Mouse (Mus musculus): ENCODE results near the gene Cdcp2. TPM values are rescaled to one million over a fixed set of nuclear protein-coding genes. Genes with fewer than 3 reads are reported as not detected.
A peak's percentile ranks its signal among the peaks of the same experiment; 100 is the strongest.
"Not testable (repeated sequence)": the region's sequence is repeated elsewhere in the genome, so short reads cannot be mapped to it uniquely, and the experiment has no call there.

Gene Cdcp2
- polyA plus RNA-seq, 1 experiment from 2014 or later = not detected

DNA sequence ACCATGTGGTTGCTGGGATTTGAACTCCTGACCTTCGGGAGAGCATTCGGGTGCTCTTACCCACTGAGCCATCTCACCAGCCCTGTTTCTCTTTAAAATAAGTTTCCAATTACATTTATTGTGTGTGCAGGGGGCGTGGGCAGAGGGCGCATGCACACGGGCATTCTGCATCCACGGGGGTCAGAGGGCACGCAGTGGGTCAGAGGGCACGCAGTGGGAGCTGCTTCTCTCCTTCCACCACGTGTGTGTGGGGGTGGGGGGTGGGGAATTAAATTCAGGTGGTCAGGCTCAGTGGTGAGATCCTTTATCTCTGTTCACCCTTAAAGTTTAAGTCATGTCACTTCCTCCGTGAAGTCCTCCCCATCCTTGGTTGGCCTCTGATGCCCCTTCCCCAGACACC, 1.7 kb downstream of the Cdcp2 start:
- Histone ChIP-seq H3K9ac (replicated peaks; ENCODE audit: low read depth, low read length) (no peak overlapping the region), H3K27ac (ENCODE audit: low read length) (no peak overlapping the region), H3K27me3 (ENCODE audit: control insufficient read depth, insufficient read depth, low read length) (no peaks in the 10 kb centered on the region), H3K4me1 (ENCODE audit: control insufficient read depth, insufficient read depth, low read length) (0 out of 2 replicates have a peak, but pooled peaks cover 4% of the 10 kb centered on the region), H3K4me3 (ENCODE audit: low read depth, low read length) (no peak overlapping the region), H3K4me2 (replicated peaks; ENCODE audit: low read depth, low read length) (no peak overlapping the region), H3K9me3 (ENCODE audit: control insufficient read depth, low read depth, low read length) (no peaks in the 10 kb centered on the region), H3K36me3 (ENCODE audit: control insufficient read depth, insufficient read depth, low read length) (no peaks in the 10 kb centered on the region)
- WGBS = 77% methylated on average over 10 of the region's 10 CpGs
- ATAC-seq (ENCODE audit: insufficient number of reproducible peaks, insufficient read depth, low FRiP score, low read depth) = no peak

DNA sequence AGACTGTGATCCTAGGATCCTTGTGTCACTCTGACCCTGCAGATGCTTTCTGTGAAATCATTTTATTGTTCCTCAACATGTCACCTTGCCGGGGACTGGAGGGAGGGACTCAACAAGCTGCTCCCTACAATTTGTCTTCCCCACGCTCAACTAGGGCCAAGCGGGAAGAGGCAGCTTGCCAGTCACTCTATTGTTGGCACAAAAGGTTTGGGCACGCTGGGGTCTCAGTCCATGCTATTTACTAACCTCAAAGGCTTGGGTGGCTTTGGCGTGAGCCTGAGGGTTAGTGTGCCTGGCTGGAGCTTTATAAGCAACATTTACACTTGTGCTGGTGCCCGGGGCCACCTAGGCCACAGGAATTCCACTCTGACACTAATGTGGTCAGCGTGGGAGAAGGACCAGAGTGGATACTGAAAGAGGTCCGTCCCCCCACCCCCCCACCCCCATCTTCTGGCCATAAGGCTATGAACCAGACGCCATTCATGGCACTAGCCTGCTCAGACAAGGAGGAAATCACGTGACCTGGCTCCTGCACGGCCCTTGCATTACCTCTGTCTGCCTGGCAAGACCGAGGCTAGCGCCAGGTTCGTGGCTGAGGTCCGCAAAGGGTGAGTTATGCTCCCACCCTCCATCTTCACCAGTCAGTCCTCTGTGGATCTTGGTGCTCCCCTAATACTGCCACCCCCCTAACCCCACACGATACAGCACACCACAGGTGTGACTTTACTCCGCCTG, 2.3 kb downstream of the Cdcp2 start:
- ATAC-seq (ENCODE audit: insufficient number of reproducible peaks, insufficient read depth, low FRiP score, low read depth) = no peak
- H3K9ac ChIP-seq (replicated peaks; ENCODE audit: low read depth, low read length) = no peak overlapping the region
- no peak overlapping the region for H3K4me2 ChIP-seq (replicated peaks; ENCODE audit: low read depth, low read length)
- no peak overlapping the region for H3K4me3 ChIP-seq (ENCODE audit: low read depth, low read length)
- H3K9me3 ChIP-seq (ENCODE audit: control insufficient read depth, low read depth, low read length) = no peaks in the 10 kb centered on the region
- 79% methylated on average over 17 of the region's 17 CpGs for WGBS
- no peaks in the 10 kb centered on the region for H3K36me3 ChIP-seq (ENCODE audit: control insufficient read depth, insufficient read depth, low read length)
- no peaks in the 10 kb centered on the region for H3K27me3 ChIP-seq (ENCODE audit: control insufficient read depth, insufficient read depth, low read length)
- H3K27ac ChIP-seq (ENCODE audit: low read length) = no peak overlapping the region
- H3K4me1 ChIP-seq (ENCODE audit: control insufficient read depth, insufficient read depth, low read length) = 0 out of 2 replicates have a peak, but pooled peaks cover 4% of the 10 kb centered on the region

DNA sequence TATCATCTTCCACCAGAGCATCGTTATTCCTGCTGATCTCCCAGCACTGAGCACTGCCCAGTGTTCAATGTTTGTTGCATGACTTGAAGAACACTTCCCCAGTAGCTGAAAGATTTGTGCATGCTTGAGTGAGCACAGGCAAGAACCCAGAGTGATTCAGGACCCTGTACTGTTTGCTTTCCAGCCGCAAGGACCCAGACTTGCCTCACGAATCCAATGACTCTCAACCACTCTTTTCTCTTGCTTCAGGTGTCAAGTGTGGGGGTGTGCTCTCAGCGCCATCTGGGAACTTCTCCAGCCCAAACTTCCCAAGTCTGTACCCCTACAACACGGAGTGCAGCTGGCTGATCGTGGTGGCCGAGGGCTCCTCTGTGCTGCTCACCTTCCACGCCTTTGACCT, 5.5 kb downstream of the Cdcp2 start:
- H3K27ac ChIP-seq (ENCODE audit: low read length) = no peak overlapping the region
- ATAC-seq (ENCODE audit: insufficient number of reproducible peaks, insufficient read depth, low FRiP score, low read depth) = no peak
- no peak overlapping the region for H3K4me2 ChIP-seq (replicated peaks; ENCODE audit: low read depth, low read length)
- WGBS = 74% methylated on average over 8 of the region's 8 CpGs
- H3K36me3 ChIP-seq (ENCODE audit: control insufficient read depth, insufficient read depth, low read length) = no peaks in the 10 kb centered on the region
- H3K9ac ChIP-seq (replicated peaks; ENCODE audit: low read depth, low read length) = no peak overlapping the region
- no peaks in the 10 kb centered on the region for H3K9me3 ChIP-seq (ENCODE audit: control insufficient read depth, low read depth, low read length)
- H3K27me3 ChIP-seq (ENCODE audit: control insufficient read depth, insufficient read depth, low read length) = no peaks in the 10 kb centered on the region
- H3K4me1 ChIP-seq (ENCODE audit: control insufficient read depth, insufficient read depth, low read length) = 0 out of 2 replicates have a peak, but pooled peaks cover 4% of the 10 kb centered on the region
- H3K4me3 ChIP-seq (ENCODE audit: low read depth, low read length) = no peak overlapping the region

DNA sequence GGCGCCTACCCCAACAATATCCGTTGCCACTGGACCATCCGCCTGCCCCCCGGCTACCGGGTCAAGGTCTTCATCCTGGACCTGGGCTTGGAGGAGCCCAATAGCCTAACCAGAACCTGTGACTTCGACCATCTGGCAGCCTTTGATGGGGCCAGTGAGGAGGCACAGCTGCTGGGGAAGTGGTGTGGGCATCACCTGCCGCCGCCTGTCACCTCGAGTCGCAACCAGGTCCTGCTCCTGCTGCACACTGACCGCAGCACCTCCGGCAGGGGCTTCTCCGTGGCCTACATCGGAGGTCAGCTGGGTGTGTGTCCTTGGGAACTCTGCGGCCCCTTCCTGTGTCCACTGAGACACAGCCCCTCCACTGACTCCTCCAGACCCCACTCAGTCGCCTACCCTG, 10.1 kb downstream of the Cdcp2 start:
- Histone ChIP-seq H3K36me3 (ENCODE audit: control insufficient read depth, insufficient read depth, low read length) (no peaks in the 10 kb centered on the region), H3K4me2 (replicated peaks; ENCODE audit: low read depth, low read length) (no peak overlapping the region), H3K4me3 (ENCODE audit: low read depth, low read length) (no peak overlapping the region), H3K9me3 (ENCODE audit: control insufficient read depth, low read depth, low read length) (no peaks in the 10 kb centered on the region), H3K9ac (replicated peaks; ENCODE audit: low read depth, low read length) (no peak overlapping the region), H3K27me3 (ENCODE audit: control insufficient read depth, insufficient read depth, low read length) (no peaks in the 10 kb centered on the region), H3K4me1 (ENCODE audit: control insufficient read depth, insufficient read depth, low read length) (no peaks in the 10 kb centered on the region), H3K27ac (ENCODE audit: low read length) (no peak overlapping the region)
- 80% methylated on average over 16 of the region's 16 CpGs for WGBS
- ATAC-seq (ENCODE audit: insufficient number of reproducible peaks, insufficient read depth, low FRiP score, low read depth) = no peak

DNA sequence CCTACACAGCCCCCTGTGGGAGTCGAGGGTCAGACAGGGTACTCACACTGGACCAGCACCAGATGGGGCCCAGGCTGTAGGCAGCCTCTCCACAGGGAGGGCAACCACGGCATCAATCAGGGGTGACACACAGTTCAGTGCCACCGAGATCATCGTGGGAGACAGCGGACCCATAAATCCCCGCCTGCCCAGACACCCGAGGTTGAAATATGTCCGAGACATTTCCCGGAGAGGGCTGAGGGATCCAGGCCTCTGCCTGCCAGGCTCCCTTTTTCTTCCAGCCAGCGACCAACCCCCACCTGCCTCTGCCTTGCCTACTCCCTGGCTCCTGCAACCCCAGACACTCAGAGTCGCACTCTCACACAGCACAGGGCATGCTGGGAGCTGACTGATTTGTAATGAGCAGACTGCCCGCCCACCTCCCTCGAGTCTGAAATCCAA, 11.6 kb downstream of the Cdcp2 start:
- Histone ChIP-seq H3K4me2 (replicated peaks; ENCODE audit: low read depth, low read length) (no peak overlapping the region), H3K4me3 (ENCODE audit: low read depth, low read length) (no peak overlapping the region), H3K36me3 (ENCODE audit: control insufficient read depth, insufficient read depth, low read length) (no peaks in the 10 kb centered on the region), H3K27me3 (ENCODE audit: control insufficient read depth, insufficient read depth, low read length) (no peaks in the 10 kb centered on the region), H3K9ac (replicated peaks; ENCODE audit: low read depth, low read length) (no peak overlapping the region), H3K9me3 (ENCODE audit: control insufficient read depth, low read depth, low read length) (no peaks in the 10 kb centered on the region), H3K4me1 (ENCODE audit: control insufficient read depth, insufficient read depth, low read length) (no peaks in the 10 kb centered on the region), H3K27ac (ENCODE audit: low read length) (no peak overlapping the region)
- peak; percentile 38; the same call in 1 of the 2 replicates for ATAC-seq (ENCODE audit: insufficient number of reproducible peaks, insufficient read depth, low FRiP score, low read depth)
- WGBS = 27% methylated on average over 13 of the region's 13 CpGs

DNA sequence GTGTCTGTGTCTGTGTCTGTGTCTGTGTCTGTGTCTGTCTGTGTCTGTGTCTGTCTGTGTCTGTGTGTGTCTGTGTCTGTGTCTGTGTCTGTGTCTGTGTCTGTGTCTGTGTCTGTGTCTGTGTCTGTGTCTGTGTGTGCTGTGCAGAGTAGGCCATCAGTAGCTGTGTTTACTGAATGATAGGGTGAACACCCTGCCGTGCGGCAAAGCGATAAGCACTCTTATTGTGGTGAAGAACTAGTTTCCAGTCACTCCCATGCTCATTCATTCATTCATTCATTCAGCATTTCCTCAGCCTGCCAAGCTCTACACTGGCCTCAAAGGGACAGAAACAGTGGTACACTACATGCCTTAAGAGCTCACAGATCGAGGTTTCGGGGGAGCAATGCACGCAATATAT, 12.5 kb downstream of the Cdcp2 start:
- H3K4me3 ChIP-seq (ENCODE audit: low read depth, low read length); H3K9me3 ChIP-seq (ENCODE audit: control insufficient read depth, low read depth, low read length); H3K27ac ChIP-seq (ENCODE audit: low read length); H3K27me3 ChIP-seq (ENCODE audit: control insufficient read depth, insufficient read depth, low read length); H3K36me3 ChIP-seq (ENCODE audit: control insufficient read depth, insufficient read depth, low read length); ATAC-seq (ENCODE audit: insufficient number of reproducible peaks, insufficient read depth, low FRiP score, low read depth); H3K9ac ChIP-seq (replicated peaks; ENCODE audit: low read depth, low read length); H3K4me1 ChIP-seq (ENCODE audit: control insufficient read depth, insufficient read depth, low read length); H3K4me2 ChIP-seq (replicated peaks; ENCODE audit: low read depth, low read length): not testable (repeated sequence)
- 85% methylated on average over 6 of the region's 6 CpGs for WGBS

DNA sequence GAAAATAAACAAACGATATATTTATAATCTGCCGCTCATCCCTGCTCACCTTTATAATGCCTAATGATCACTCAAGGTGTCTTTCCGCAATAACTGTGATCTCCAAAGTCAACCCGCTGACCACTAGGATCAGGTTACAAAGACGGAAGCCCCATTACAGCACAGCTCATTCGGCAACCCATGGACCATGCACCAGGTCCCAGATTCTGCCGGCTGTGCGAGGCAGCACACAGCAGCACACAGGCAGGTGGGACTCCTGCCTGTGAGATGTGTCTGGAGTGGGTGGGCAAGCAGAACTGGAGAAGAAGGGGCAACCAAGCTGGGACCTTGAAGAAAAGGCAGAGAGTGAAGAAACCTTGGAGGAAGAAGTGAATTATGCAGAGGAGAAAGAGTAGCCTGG, 17.6 kb downstream of the Cdcp2 start:
- WGBS = 35% methylated on average over 8 of the region's 8 CpGs
- H3K4me1 ChIP-seq (ENCODE audit: control insufficient read depth, insufficient read depth, low read length) = peaks cover 5% of the 10 kb centered on the region; the same call in 1 of the 2 replicates
- no peak overlapping the region for H3K9ac ChIP-seq (replicated peaks; ENCODE audit: low read depth, low read length)
- no peak overlapping the region for H3K27ac ChIP-seq (ENCODE audit: low read length)
- no peaks in the 10 kb centered on the region for H3K9me3 ChIP-seq (ENCODE audit: control insufficient read depth, low read depth, low read length)
- ATAC-seq (ENCODE audit: insufficient number of reproducible peaks, insufficient read depth, low FRiP score, low read depth) = no peak
- H3K27me3 ChIP-seq (ENCODE audit: control insufficient read depth, insufficient read depth, low read length) = no peaks in the 10 kb centered on the region
- no peak overlapping the region for H3K4me3 ChIP-seq (ENCODE audit: low read depth, low read length)
- H3K4me2 ChIP-seq (replicated peaks; ENCODE audit: low read depth, low read length) = no peak overlapping the region
- no peaks in the 10 kb centered on the region for H3K36me3 ChIP-seq (ENCODE audit: control insufficient read depth, insufficient read depth, low read length)

DNA sequence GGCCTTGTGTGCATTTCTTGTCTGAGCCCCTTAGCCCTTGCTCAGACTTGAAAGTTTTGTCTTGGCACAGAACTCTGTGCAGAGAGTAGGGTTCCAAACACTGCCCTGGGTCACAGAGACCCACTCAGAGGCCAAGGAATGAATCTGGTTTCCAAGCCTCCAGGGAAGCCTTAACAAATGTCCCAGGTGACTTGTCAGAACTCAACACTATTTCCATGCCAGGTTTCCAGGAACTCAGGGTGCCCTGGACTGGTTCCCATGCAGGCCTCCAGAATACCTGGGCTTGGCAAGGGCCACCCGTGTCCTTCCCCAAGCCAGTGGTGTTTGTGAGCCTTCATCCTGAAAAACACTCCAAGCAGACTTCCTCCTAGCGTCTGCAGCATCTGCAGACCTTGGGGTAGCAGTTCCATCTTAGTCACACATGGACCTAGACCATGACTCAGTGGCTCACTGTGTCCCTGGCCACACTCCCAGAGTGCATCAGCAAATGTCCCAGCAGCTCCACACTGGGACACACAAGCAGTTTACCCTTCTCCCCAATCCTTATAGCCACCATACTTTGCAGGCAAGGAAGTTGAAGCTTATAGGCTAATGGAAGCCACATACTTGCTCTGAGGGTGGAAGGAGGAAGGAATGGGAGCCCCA, 21.2 kb downstream of the Cdcp2 start:
- no peak for ATAC-seq (ENCODE audit: insufficient number of reproducible peaks, insufficient read depth, low FRiP score, low read depth)
- Histone ChIP-seq H3K27ac (ENCODE audit: low read length) (no peak overlapping the region), H3K27me3 (ENCODE audit: control insufficient read depth, insufficient read depth, low read length) (no peaks in the 10 kb centered on the region), H3K9ac (replicated peaks; ENCODE audit: low read depth, low read length) (no peak overlapping the region), H3K4me3 (ENCODE audit: low read depth, low read length) (no peak overlapping the region), H3K4me2 (replicated peaks; ENCODE audit: low read depth, low read length) (no peak overlapping the region), H3K9me3 (ENCODE audit: control insufficient read depth, low read depth, low read length) (no peaks in the 10 kb centered on the region), H3K4me1 (ENCODE audit: control insufficient read depth, insufficient read depth, low read length) (peaks cover 18% of the 10 kb centered on the region), H3K36me3 (ENCODE audit: control insufficient read depth, insufficient read depth, low read length) (no peaks in the 10 kb centered on the region)
- WGBS = 82% methylated on average over 2 of the region's 2 CpGs
